Mouse (Mus musculus): ENCODE data around the gene Nacc1.
A peak's percentile ranks its signal among the peaks of the same experiment; 100 is the strongest.

The Nacc1 gene

GRCm38 (mm10) chr8:84662581-84663065, 25.0 kb downstream of the Nacc1 start, which contains the start of gene Ier2:
Gene Ier2, minus strand, starts transcription at chr8:84662852.
- DNase-seq (ENCODE audit: low read depth), result peak; percentile 91

GRCm38 (mm10) chr8:84661961-84662571, 25.6 kb downstream of the Nacc1 start:
- no peak for DNase-seq (ENCODE audit: low read depth)

GRCm38 (mm10) chr8:84661458-84661871, 26.2 kb downstream of the Nacc1 start:
- no peak for DNase-seq (ENCODE audit: low read depth)

- DNase-seq (ENCODE audit: low read depth), result no peak
These were observed 26.7 kb downstream of the Nacc1 start for GRCm38 (mm10) chr8:84660819-84661457.

GRCm38 (mm10) chr8:84659936-84660818, 27.5 kb downstream of the Nacc1 start:
- DNase-seq (ENCODE audit: low read depth), result no peak

- DNase-seq (ENCODE audit: low read depth), result no peak
These were observed 28.7 kb downstream of the Nacc1 start for GRCm38 (mm10) chr8:84658951-84659350.

- no peak for DNase-seq (ENCODE audit: low read depth)
These were observed 30.0 kb downstream of the Nacc1 start for GRCm38 (mm10) chr8:84657680-84658079.

GRCm38 (mm10) chr8:84657203-84657602, 30.5 kb downstream of the Nacc1 start:
- no peak for DNase-seq (ENCODE audit: low read depth)

GRCm38 (mm10) chr8:84656641-84657126, 31.0 kb downstream of the Nacc1 start:
- DNase-seq (ENCODE audit: low read depth), result no peak

GRCm38 (mm10) chr8:84656191-84656525, 31.5 kb downstream of the Nacc1 start:
- DNase-seq (ENCODE audit: low read depth), result no peak

- DNase-seq (ENCODE audit: low read depth), result no peak
These were observed 32.1 kb downstream of the Nacc1 start for GRCm38 (mm10) chr8:84655336-84656190.

- no peak for DNase-seq (ENCODE audit: low read depth)
These were observed 33.1 kb downstream of the Nacc1 start for GRCm38 (mm10) chr8:84654597-84654996.

GRCm38 (mm10) chr8:84653092-84653631, 34.5 kb downstream of the Nacc1 start:
- no peak for DNase-seq (ENCODE audit: low read depth)

GRCm38 (mm10) chr8:84650213-84650612, 37.4 kb downstream of the Nacc1 start:
- DNase-seq (ENCODE audit: low read depth), result no peak

- DNase-seq (ENCODE audit: low read depth), result no peak
These were observed 40.2 kb downstream of the Nacc1 start for GRCm38 (mm10) chr8:84647461-84647901.

GRCm38 (mm10) chr8:84646800-84647199, 40.9 kb downstream of the Nacc1 start:
- DNase-seq (ENCODE audit: low read depth), result no peak

- DNase-seq (ENCODE audit: low read depth), result no peak
These were observed 44.6 kb downstream of the Nacc1 start for GRCm38 (mm10) chr8:84643019-84643418.

GRCm38 (mm10) chr8:84641578-84642361, 45.9 kb downstream of the Nacc1 start:
- no peak for DNase-seq (ENCODE audit: low read depth)

- DNase-seq (ENCODE audit: low read depth), result no peak
These were observed 46.9 kb downstream of the Nacc1 start for GRCm38 (mm10) chr8:84640617-84641294.
